Mouse (Mus musculus): ENCODE measurements around the gene Spp2. TPM values are rescaled to one million over a fixed set of nuclear protein-coding genes. Genes with fewer than 3 reads are reported as not detected.

The Spp2 gene
- polyA plus RNA-seq, 1 experiment, result not detected

GRCm38 (mm10) chr1:88467866-88468265 is 61.1 kb downstream of the Spp2 start:
- no peak overlapping the region for H3K4me2 ChIP-seq (ENCODE audit: low read depth)
- no peaks in the 10 kb centered on the region for H3K36me3 ChIP-seq (ENCODE audit: control insufficient read depth, insufficient read depth)
- no peak overlapping the region for H3ac ChIP-seq (ENCODE audit: control insufficient read depth, insufficient read length)
- no peaks in the 10 kb centered on the region for H3K79me2 ChIP-seq (ENCODE audit: control insufficient read depth, insufficient read depth)
- no peak for TF ChIP-seq TCF12 (IDR thresholded peaks at IDR 0.05; ENCODE audit: insufficient read depth, poor library complexity, severe bottlenecking)
- no peak for TF ChIP-seq SRF (IDR thresholded peaks at IDR 0.05; ENCODE audit: control insufficient read depth, insufficient read length, low read depth)
- TF ChIP-seq POLR2A (IDR thresholded peaks at IDR 0.05; ENCODE audit: insufficient read length, low read depth), result no peak
- no peak for TF ChIP-seq CEBPB (IDR thresholded peaks at IDR 0.05; ENCODE audit: insufficient read depth, poor library complexity, severe bottlenecking)
- no peak overlapping the region for H3K4me3 ChIP-seq
- H3K27me3 ChIP-seq (ENCODE audit: control insufficient read depth, insufficient read depth, insufficient read length), result no peaks in the 10 kb centered on the region

DNA sequence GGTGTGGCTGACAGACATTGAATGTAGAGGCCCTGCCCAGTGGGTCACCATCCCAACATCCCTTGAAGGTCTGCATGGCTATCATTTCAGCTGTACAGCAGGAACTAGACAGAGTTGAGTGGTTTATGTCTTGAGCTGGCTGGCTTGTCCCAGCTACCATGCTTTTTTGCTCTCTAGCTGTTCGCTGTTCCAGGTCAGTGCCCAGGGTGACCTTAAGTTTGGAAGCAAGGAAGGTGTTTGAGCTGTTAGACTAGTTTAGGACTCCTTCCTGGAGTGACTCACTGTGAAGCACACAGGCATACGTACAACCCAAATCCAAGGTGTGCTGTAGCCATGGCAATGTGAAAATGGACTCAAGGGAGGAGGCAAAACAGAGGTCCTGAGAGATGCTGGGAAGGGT is 61.6 kb downstream of the Spp2 start:
- no peaks in the 10 kb centered on the region for H3K27me3 ChIP-seq (ENCODE audit: control insufficient read depth, insufficient read depth, insufficient read length)
- no peaks in the 10 kb centered on the region for H3K79me2 ChIP-seq (ENCODE audit: control insufficient read depth, insufficient read depth)
- TF ChIP-seq USF1 (IDR thresholded peaks at IDR 0.05; ENCODE audit: low read depth), result no peak
- no peak for TF ChIP-seq MYOG (IDR thresholded peaks at IDR 0.05; ENCODE audit: control insufficient read depth in 1 of 3, insufficient read depth in 1 of 3, insufficient read length in 2 of 3, low read depth in 2 of 3)
- no peak for TF ChIP-seq MYOD1 (IDR thresholded peaks at IDR 0.05; ENCODE audit: control insufficient read depth in 1 of 3, insufficient read length in 2 of 3, low read depth in 2 of 3)
- no peak for TF ChIP-seq TCF12 (IDR thresholded peaks at IDR 0.05; ENCODE audit: insufficient read depth, poor library complexity, severe bottlenecking)
- no peak for TF ChIP-seq SRF (IDR thresholded peaks at IDR 0.05; ENCODE audit: control insufficient read depth, insufficient read length, low read depth)
- TF ChIP-seq CEBPB (IDR thresholded peaks at IDR 0.05; ENCODE audit: insufficient read depth, poor library complexity, severe bottlenecking), result no peak
- H3ac ChIP-seq (ENCODE audit: control insufficient read depth, insufficient read length), result no peak overlapping the region
- no peak overlapping the region for H3K4me3 ChIP-seq
- no peak overlapping the region for H3K4me2 ChIP-seq (ENCODE audit: low read depth)
- no peaks in the 10 kb centered on the region for H3K36me3 ChIP-seq (ENCODE audit: control insufficient read depth, insufficient read depth)

- Histone ChIP-seq H3K27me3 (ENCODE audit: control insufficient read depth, insufficient read depth, insufficient read length) (no peaks in the 10 kb centered on the region), H3K36me3 (ENCODE audit: control insufficient read depth, insufficient read depth) (no peaks in the 10 kb centered on the region), H3K4me3 (no peak overlapping the region), H3ac (ENCODE audit: control insufficient read depth, insufficient read length) (no peak overlapping the region), H3K4me2 (ENCODE audit: low read depth) (no peak overlapping the region), H3K79me2 (ENCODE audit: control insufficient read depth, insufficient read depth) (no peaks in the 10 kb centered on the region)
- TF ChIP-seq CEBPB (IDR thresholded peaks at IDR 0.05; ENCODE audit: insufficient read depth, poor library complexity, severe bottlenecking), result no peak
- no peak for TF ChIP-seq POLR2AphosphoS2 (IDR thresholded peaks at IDR 0.05; ENCODE audit: insufficient read length, low read depth)
- no peak for TF ChIP-seq TCF12 (IDR thresholded peaks at IDR 0.05; ENCODE audit: insufficient read depth, poor library complexity, severe bottlenecking)
- TF ChIP-seq MYOG (IDR thresholded peaks at IDR 0.05; ENCODE audit: control insufficient read depth in 1 of 3, insufficient read depth in 1 of 3, insufficient read length in 2 of 3, low read depth in 2 of 3), result no peak
- no peak for TF ChIP-seq REST (IDR thresholded peaks at IDR 0.05; ENCODE audit: insufficient read depth, insufficient read length)
- TF ChIP-seq POLR2A (IDR thresholded peaks at IDR 0.05; ENCODE audit: insufficient read length, low read depth), result no peak
Observed at GRCm38 (mm10) chr1:88469746-88470145, 63.0 kb downstream of the Spp2 start.

DNA sequence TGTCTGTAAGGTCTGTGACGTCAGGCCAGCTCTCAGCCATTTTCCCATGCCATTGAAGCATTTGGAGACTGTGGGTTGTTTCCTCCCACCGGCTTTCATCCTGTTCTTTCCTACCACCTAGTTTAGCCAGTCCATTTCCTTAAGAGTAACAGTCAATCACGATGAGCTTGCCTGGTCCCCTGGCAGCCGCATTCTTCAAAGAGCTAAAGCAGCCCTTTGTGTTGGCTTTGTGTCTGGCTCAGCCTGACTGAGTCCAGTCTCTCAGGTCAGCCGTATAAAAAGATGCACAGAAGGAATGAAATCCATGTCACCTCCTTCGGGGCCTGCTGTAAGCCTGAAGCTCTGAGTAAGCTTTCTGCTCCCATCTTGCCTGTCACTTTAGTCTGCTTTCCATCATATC is 65.5 kb downstream of the Spp2 start:
- Histone ChIP-seq H3K36me3 (ENCODE audit: control insufficient read depth, insufficient read depth) (no peaks in the 10 kb centered on the region), H3K4me3 (no peak overlapping the region), H3K4me2 (ENCODE audit: low read depth) (no peak overlapping the region), H3ac (ENCODE audit: control insufficient read depth, insufficient read length) (no peak overlapping the region), H3K27me3 (ENCODE audit: control insufficient read depth, insufficient read depth, insufficient read length) (no peaks in the 10 kb centered on the region), H3K79me2 (ENCODE audit: control insufficient read depth, insufficient read depth) (no peaks in the 10 kb centered on the region)
- TF ChIP-seq MYOG (IDR thresholded peaks at IDR 0.05; ENCODE audit: control insufficient read depth in 1 of 3, insufficient read depth in 1 of 3, insufficient read length in 2 of 3, low read depth in 2 of 3) (no peak), REST (IDR thresholded peaks at IDR 0.05; ENCODE audit: insufficient read depth, insufficient read length) (no peak), POLR2A (IDR thresholded peaks at IDR 0.05; ENCODE audit: insufficient read length, low read depth) (no peak), POLR2AphosphoS2 (IDR thresholded peaks at IDR 0.05; ENCODE audit: insufficient read length, low read depth) (no peak), E2F4 (IDR thresholded peaks at IDR 0.05; ENCODE audit: insufficient read depth) (no peak), TCF3 (IDR thresholded peaks at IDR 0.05; ENCODE audit: insufficient read length, low read depth) (no peak), TCF12 (IDR thresholded peaks at IDR 0.05; ENCODE audit: insufficient read depth, poor library complexity, severe bottlenecking) (no peak), MYOD1 (IDR thresholded peaks at IDR 0.05; ENCODE audit: control insufficient read depth in 1 of 3, insufficient read length in 2 of 3, low read depth in 2 of 3) (no peak), MAX (IDR thresholded peaks at IDR 0.05; ENCODE audit: low read depth) (no peak), SRF (IDR thresholded peaks at IDR 0.05; ENCODE audit: control insufficient read depth, insufficient read length, low read depth) (no peak), USF1 (IDR thresholded peaks at IDR 0.05; ENCODE audit: low read depth) (no peak), CEBPB (IDR thresholded peaks at IDR 0.05; ENCODE audit: insufficient read depth, poor library complexity, severe bottlenecking) (no peak)

- peak overlapping the region; percentile 77 for H3K4me2 ChIP-seq (ENCODE audit: low read depth)
- no peaks in the 10 kb centered on the region for H3K27me3 ChIP-seq (ENCODE audit: control insufficient read depth, insufficient read depth, insufficient read length)
- TF ChIP-seq REST (IDR thresholded peaks at IDR 0.05; ENCODE audit: insufficient read depth, insufficient read length) (no peak), POLR2AphosphoS2 (IDR thresholded peaks at IDR 0.05; ENCODE audit: insufficient read length, low read depth) (no peak), TCF3 (IDR thresholded peaks at IDR 0.05; ENCODE audit: insufficient read length, low read depth) (no peak), SRF (IDR thresholded peaks at IDR 0.05; ENCODE audit: control insufficient read depth, insufficient read length, low read depth) (no peak), POLR2A (IDR thresholded peaks at IDR 0.05; ENCODE audit: insufficient read length, low read depth) (no peak), CEBPB (IDR thresholded peaks at IDR 0.05; ENCODE audit: insufficient read depth, poor library complexity, severe bottlenecking) (no peak), USF1 (IDR thresholded peaks at IDR 0.05; ENCODE audit: low read depth) (no peak), TCF12 (IDR thresholded peaks at IDR 0.05; ENCODE audit: insufficient read depth, poor library complexity, severe bottlenecking) (no peak)
- H3K36me3 ChIP-seq (ENCODE audit: control insufficient read depth, insufficient read depth), result no peaks in the 10 kb centered on the region
- no peak overlapping the region for H3K4me3 ChIP-seq
- H3K79me2 ChIP-seq (ENCODE audit: control insufficient read depth, insufficient read depth), result no peaks in the 10 kb centered on the region
- no peak overlapping the region for H3ac ChIP-seq (ENCODE audit: control insufficient read depth, insufficient read length)
Observed at GRCm38 (mm10) chr1:88473899-88474298, 67.1 kb downstream of the Spp2 start.
